Mouse (Mus musculus): ENCODE measurements around the gene Slc26a6.

GRCm38 (mm10) chr9:108913161-108913560, 60.1 kb downstream of the Slc26a6 start:
- TF ChIP-seq CTCF (IDR thresholded peaks at IDR 0.05; ENCODE audit: low read depth, low read length) (no peak), POLR2A (IDR thresholded peaks at IDR 0.05; ENCODE audit: insufficient read depth, low read length) (no peak), EP300 (IDR thresholded peaks at IDR 0.05; ENCODE audit: insufficient read depth, low read depth, low read length) (no peak)
